Mouse (Mus musculus): ENCODE data around the gene Col28a1. TPM values are rescaled to one million over a fixed set of nuclear protein-coding genes. Genes with fewer than 3 reads are reported as not detected.

The Col28a1 gene
- 2.6 and 3.0 TPM in 2 replicates for polyA plus RNA-seq (2015; fragmentation: Nextera tagmentation; extraction: Ambion mirVana)

- H3K4me2 ChIP-seq (replicated peaks) = no peak within 1 kb of the TSS
- no peak within 1 kb of the TSS for H3K9ac ChIP-seq
- H3K36me3 ChIP-seq = no peaks in the 10 kb centered on the region
- no peaks in the 10 kb centered on the region for H3K9me3 ChIP-seq
- H3K27me3 ChIP-seq (replicated peaks) = no peaks in the 10 kb centered on the region
- no peak for ATAC-seq
- no peaks in the 10 kb centered on the region for H3K4me1 ChIP-seq (replicated peaks)
- no peak within 1 kb of the TSS for H3K4me3 ChIP-seq (replicated peaks)
- H3K27ac ChIP-seq = no peak within 1 kb of the TSS
These were observed at the start of gene Col28a1 for GRCm38 (mm10) chr6:8192517-8192916. Gene Col28a1 (minus strand): TSS chr6:8192617.

- Histone ChIP-seq H3K4me1 (replicated peaks) (no peaks in the 10 kb centered on the region), H3K9ac (no peak overlapping the region), H3K27ac (no peak overlapping the region), H3K36me3 (peaks cover 5% of the 10 kb centered on the region; the same call in 1 of the 2 replicates), H3K4me2 (replicated peaks) (no peak overlapping the region), H3K4me3 (replicated peaks) (no peak overlapping the region), H3K27me3 (replicated peaks) (no peaks in the 10 kb centered on the region), H3K9me3 (no peaks in the 10 kb centered on the region)
- no peak for ATAC-seq
- 93% methylated on average over 3 of the region's 3 CpGs for WGBS
These were observed 36.2 kb upstream of the Col28a1 start for GRCm38 (mm10) chr6:8228596-8228995.

- Histone ChIP-seq H3K4me3 (replicated peaks) (no peak overlapping the region), H3K9me3 (no peaks in the 10 kb centered on the region)
These were observed 34.6 kb upstream of the Col28a1 start for GRCm38 (mm10) chr6:8227035-8227434.

GRCm38 (mm10) chr6:8210661-8211060 lies 18.2 kb upstream of the Col28a1 start:
- Histone ChIP-seq H3K4me1 (replicated peaks) (no peaks in the 10 kb centered on the region), H3K27ac (no peak overlapping the region), H3K4me2 (replicated peaks) (peak overlapping the region; percentile 53), H3K27me3 (replicated peaks) (no peaks in the 10 kb centered on the region), H3K4me3 (replicated peaks) (no peak overlapping the region), H3K9me3 (no peaks in the 10 kb centered on the region), H3K9ac (no peak overlapping the region), H3K36me3 (0 out of 2 replicates have a peak, but pooled peaks cover 3% of the 10 kb centered on the region)
- WGBS = 91% methylated on average over 3 of the region's 3 CpGs
- ATAC-seq = no peak

More at GRCm38 (mm10) chr6:8227035-8227434, 34.6 kb upstream of the Col28a1 start:
- Histone ChIP-seq H3K4me1 (replicated peaks) (no peaks in the 10 kb centered on the region), H3K9ac (no peak overlapping the region), H3K27ac (no peak overlapping the region), H3K27me3 (replicated peaks) (no peaks in the 10 kb centered on the region), H3K36me3 (no peaks in the 10 kb centered on the region; the same call in 1 of the 2 replicates), H3K4me2 (replicated peaks) (no peak overlapping the region)
- WGBS = 71% methylated on average over 3 of the region's 3 CpGs
- no peak for ATAC-seq

GRCm38 (mm10) chr6:8209866-8210186 lies 17.4 kb upstream of the Col28a1 start:
- 12% methylated on average over 10 of the region's 10 CpGs for WGBS
- 0 out of 2 replicates have a peak, but pooled peaks have one; percentile 4 for ATAC-seq
- Histone ChIP-seq H3K27me3 (replicated peaks) (no peaks in the 10 kb centered on the region), H3K9ac (peak overlapping the region; percentile 90), H3K4me3 (replicated peaks) (peak overlapping the region; percentile 89), H3K4me1 (replicated peaks) (no peaks in the 10 kb centered on the region), H3K9me3 (no peaks in the 10 kb centered on the region), H3K4me2 (replicated peaks) (peak overlapping the region; percentile 53), H3K36me3 (no peaks in the 10 kb centered on the region), H3K27ac (peak overlapping the region; percentile 96)

- H3K27me3 ChIP-seq (replicated peaks) = no peaks in the 10 kb centered on the region
- H3K4me2 ChIP-seq (replicated peaks) = peak within 1 kb of the TSS; percentile 53
- H3K36me3 ChIP-seq = no peaks in the 10 kb centered on the region
- under 1% methylated on average over 78 of the region's 90 CpGs for WGBS
- peak within 1 kb of the TSS; percentile 96 for H3K27ac ChIP-seq
- peak within 1 kb of the TSS; percentile 90 for H3K9ac ChIP-seq
- H3K4me3 ChIP-seq (replicated peaks) = peak within 1 kb of the TSS; percentile 89
- H3K9me3 ChIP-seq = no peaks in the 10 kb centered on the region
- no peaks in the 10 kb centered on the region for H3K4me1 ChIP-seq (replicated peaks)
- ATAC-seq = peak; percentile 98
These were observed 16.8 kb upstream of the Col28a1 start, which contains the start of gene Mios for GRCm38 (mm10) chr6:8209047-8209865. Gene Mios (plus strand): TSS chr6:8209222.

- no peaks in the 10 kb centered on the region for H3K36me3 ChIP-seq
- no peaks in the 10 kb centered on the region for H3K9me3 ChIP-seq
- no peaks in the 10 kb centered on the region for H3K4me1 ChIP-seq (replicated peaks)
- ATAC-seq = no peak
- 64% methylated on average over 3 of the region's 3 CpGs for WGBS
- H3K4me3 ChIP-seq (replicated peaks) = no peak overlapping the region
- H3K27ac ChIP-seq = no peak overlapping the region
- H3K27me3 ChIP-seq (replicated peaks) = no peaks in the 10 kb centered on the region
- H3K9ac ChIP-seq = no peak overlapping the region
- no peak overlapping the region for H3K4me2 ChIP-seq (replicated peaks)
These were observed 2.5 kb downstream of the Col28a1 start for GRCm38 (mm10) chr6:8189917-8190316.

GRCm38 (mm10) chr6:8188599-8189233 lies 3.7 kb downstream of the Col28a1 start:
- H3K4me1 ChIP-seq (replicated peaks) = no peaks in the 10 kb centered on the region

GRCm38 (mm10) chr6:8178397-8178941 lies 13.9 kb downstream of the Col28a1 start:
- H3K27me3 ChIP-seq (replicated peaks) = no peaks in the 10 kb centered on the region

More at GRCm38 (mm10) chr6:8188599-8189233, 3.7 kb downstream of the Col28a1 start:
- no peaks in the 10 kb centered on the region for H3K9me3 ChIP-seq
- no peak overlapping the region for H3K9ac ChIP-seq
- no peak overlapping the region for H3K4me3 ChIP-seq (replicated peaks)
- H3K27ac ChIP-seq = no peak overlapping the region
- WGBS = 94% methylated on average over 3 of the region's 3 CpGs
- no peak for ATAC-seq
- no peak overlapping the region for H3K4me2 ChIP-seq (replicated peaks)
- no peaks in the 10 kb centered on the region for H3K36me3 ChIP-seq
- no peaks in the 10 kb centered on the region for H3K27me3 ChIP-seq (replicated peaks)

GRCm38 (mm10) chr6:8176116-8176515 lies 16.3 kb downstream of the Col28a1 start:
- no peak for ATAC-seq

More at GRCm38 (mm10) chr6:8178397-8178941, 13.9 kb downstream of the Col28a1 start:
- H3K36me3 ChIP-seq = no peaks in the 10 kb centered on the region
- H3K4me3 ChIP-seq (replicated peaks) = no peak overlapping the region
- no peak overlapping the region for H3K9ac ChIP-seq
- H3K27ac ChIP-seq = no peak overlapping the region
- 31% methylated on average over 10 of the region's 10 CpGs for WGBS
- 0 out of 2 replicates have a peak overlapping the region, but pooled peaks have one; percentile 9 for H3K4me2 ChIP-seq (replicated peaks)
- H3K4me1 ChIP-seq (replicated peaks) = no peaks in the 10 kb centered on the region
- H3K9me3 ChIP-seq = no peaks in the 10 kb centered on the region
- no peak for ATAC-seq

GRCm38 (mm10) chr6:8175346-8175745 lies 17.1 kb downstream of the Col28a1 start:
- no peak overlapping the region for H3K4me3 ChIP-seq (replicated peaks)
- no peak overlapping the region for H3K9ac ChIP-seq
- no peaks in the 10 kb centered on the region for H3K27me3 ChIP-seq (replicated peaks)
- no peak for ATAC-seq
- 93% methylated on average over 7 of the region's 7 CpGs for WGBS
- no peak overlapping the region for H3K4me2 ChIP-seq (replicated peaks)
- no peaks in the 10 kb centered on the region for H3K36me3 ChIP-seq
- no peak overlapping the region for H3K27ac ChIP-seq
- no peaks in the 10 kb centered on the region for H3K4me1 ChIP-seq (replicated peaks)
- no peaks in the 10 kb centered on the region for H3K9me3 ChIP-seq

More at GRCm38 (mm10) chr6:8176116-8176515, 16.3 kb downstream of the Col28a1 start:
- Histone ChIP-seq H3K4me1 (replicated peaks) (no peaks in the 10 kb centered on the region), H3K9me3 (no peaks in the 10 kb centered on the region), H3K27me3 (replicated peaks) (no peaks in the 10 kb centered on the region), H3K4me3 (replicated peaks) (no peak overlapping the region), H3K9ac (no peak overlapping the region), H3K36me3 (no peaks in the 10 kb centered on the region), H3K27ac (no peak overlapping the region), H3K4me2 (replicated peaks) (no peak overlapping the region)
- 67% methylated on average over 2 of the region's 2 CpGs for WGBS

- ATAC-seq = no peak
- Histone ChIP-seq H3K9ac (no peak overlapping the region), H3K4me3 (replicated peaks) (no peak overlapping the region), H3K27me3 (replicated peaks) (no peaks in the 10 kb centered on the region), H3K4me2 (replicated peaks) (no peak overlapping the region), H3K36me3 (no peaks in the 10 kb centered on the region), H3K4me1 (replicated peaks) (no peaks in the 10 kb centered on the region), H3K27ac (no peak overlapping the region), H3K9me3 (no peaks in the 10 kb centered on the region)
- WGBS = 20% methylated on average over 2 of the region's 2 CpGs
These were observed 18.4 kb downstream of the Col28a1 start for GRCm38 (mm10) chr6:8174062-8174461.
